8 mouse cellular contexts compared by ENCODE assay signal in the genomic region with DNA sequence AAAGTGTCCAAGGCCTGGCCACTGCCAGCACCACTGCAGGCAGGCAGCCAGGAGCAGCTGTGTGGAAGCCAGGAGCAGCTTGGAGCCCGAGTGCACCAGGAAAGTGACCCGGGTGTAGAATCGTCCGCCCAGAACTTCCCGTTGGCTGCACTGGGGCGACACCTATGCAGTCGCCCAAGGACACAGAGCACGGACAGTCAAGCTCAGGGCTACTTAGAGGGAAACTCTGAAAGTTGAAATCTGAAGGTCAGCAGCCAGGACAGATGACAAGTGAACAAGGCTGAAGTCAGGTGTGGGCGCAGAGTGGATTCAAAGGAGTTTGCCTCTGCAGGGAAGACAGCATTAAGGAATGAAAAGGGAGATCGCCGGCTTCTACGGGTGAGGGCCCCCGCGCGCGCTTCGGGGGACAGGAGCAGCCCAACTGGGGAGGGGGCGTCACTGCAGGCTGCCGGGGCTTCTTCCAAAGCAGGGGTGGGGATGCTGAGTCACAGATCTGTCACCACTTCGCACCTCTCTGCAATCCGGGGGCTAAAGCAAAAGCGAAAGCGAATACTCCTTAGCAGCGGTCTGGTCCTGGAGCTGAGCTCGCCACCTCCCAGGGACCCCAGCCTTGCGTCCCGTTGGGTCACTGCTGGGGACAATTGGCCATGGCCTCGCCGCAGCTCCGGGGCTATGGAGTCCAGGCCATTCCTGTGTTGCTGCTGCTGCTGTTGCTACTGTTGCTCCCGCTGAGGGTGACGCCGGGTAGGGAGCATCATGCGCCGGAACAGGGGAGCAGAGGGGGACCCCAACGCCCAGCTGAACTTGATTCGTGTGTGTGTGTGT. TPM values are rescaled to one million over a fixed set of nuclear protein-coding genes. Genes with fewer than 3 reads are reported as not detected.
A peak's percentile ranks its signal among the peaks of the same experiment; 100 is the strongest.
DNase-seq lines count a peak whose midpoint lies in the region; ATAC-seq and TF ChIP-seq lines count a peak whose summit lies in the region.

A gene (plus strand): TSS at position 90 of the 825 bp plus-strand sequence.

- no peak within 1 kb of the TSS for H3K27ac ChIP-seq in forebrain, postnatal 0 days (ENCODE audit: low read depth, low read length)
- H3K27ac ChIP-seq in lung, embryonic 15.5 days, result no peak within 1 kb of the TSS
- H3K27ac ChIP-seq in olfactory bulb, adult 2 months (ENCODE audit: insufficient read depth, low read depth, low read length), result peak within 1 kb of the TSS; percentile 23; the same call in 1 of the 2 replicates

- TF ChIP-seq POLR2A in olfactory bulb, adult 2 months (IDR thresholded peaks at IDR 0.05; ENCODE audit: insufficient read depth, low read depth, low read length), result no peak

- H3K4me3 ChIP-seq in forebrain, postnatal 0 days (ENCODE audit: low read depth, low read length), result peak within 1 kb of the TSS; percentile 49
- peak within 1 kb of the TSS; percentile 71 for H3K4me3 ChIP-seq in lung, embryonic 15.5 days
- H3K4me3 ChIP-seq in olfactory bulb, adult 2 months (ENCODE audit: insufficient read depth, low read depth, low read length), result peak within 1 kb of the TSS; percentile 73

- H3K9me3 ChIP-seq in forebrain, postnatal 0 days (ENCODE audit: low read length), result no peaks in the 10 kb centered on the region
- H3K9me3 ChIP-seq in lung, embryonic 15.5 days, result no peaks in the 10 kb centered on the region

- TF ChIP-seq CTCF in forebrain, postnatal 0 days (IDR thresholded peaks at IDR 0.05; ENCODE audit: low read depth), result 0 out of 2 replicates have a peak, but pooled peaks have one; percentile 2
- no peak for TF ChIP-seq CTCF in olfactory bulb, adult 2 months (IDR thresholded peaks at IDR 0.05; ENCODE audit: insufficient read depth, low read depth, low read length)

- 0 out of 2 replicates have a peak, but pooled peaks cover 4% of the 10 kb centered on the region for H3K27me3 ChIP-seq in forebrain, postnatal 0 days (ENCODE audit: insufficient read depth, low read length)
- H3K27me3 ChIP-seq in lung, embryonic 15.5 days, result no peaks in the 10 kb centered on the region; the same call in 1 of the 2 replicates

- H3K9ac ChIP-seq in forebrain, postnatal 0 days, result peak within 1 kb of the TSS; percentile 51
- peak within 1 kb of the TSS; percentile 53 for H3K9ac ChIP-seq in lung, embryonic 15.5 days

- intact Hi-C loops in heart, postnatal 25 days (cut with DNase I), result loop anchor here (5.0 kb wide), 2 partner anchors 72 to 103 kb away; a partner anchor contains a TSS

- peak; percentile 27 for DNase-seq in ES-CJ7 (ENCODE audit: low read depth, low spot score)
- peak; percentile 11 to 16 for DNase-seq in cerebellum, adult 18-20 months
- DNase-seq in forebrain, postnatal 0 days, result peak; percentile 38
- DNase-seq in heart, postnatal 25 days (ENCODE audit: low spot score), result peak; percentile 74
- DNase-seq in layer of hippocampus, adult 18-20 months (ENCODE audit: low spot score in 2 of 2), result peak; percentile 45 to 57
- DNase-seq in thymus, postnatal 0 days (ENCODE audit: low spot score), result peak; percentile 79

- peak within 1 kb of the TSS; percentile 99 for H3K4me2 ChIP-seq in forebrain, postnatal 0 days (ENCODE audit: low read depth)
- peak within 1 kb of the TSS; percentile 93 for H3K4me2 ChIP-seq in lung, embryonic 15.5 days

- 1% methylated on average over 37 of the region's 37 CpGs for WGBS in forebrain, postnatal 0 days
- under 1% methylated on average over 37 of the region's 37 CpGs for WGBS in lung, embryonic 15.5 days
- under 1% methylated on average over 37 of the region's 37 CpGs for whole genome bisulfite sequencing in olfactory bulb, adult 2 months

- peak; percentile 72 for ATAC-seq in forebrain, postnatal 0 days
- ATAC-seq in lung, embryonic 15.5 days (ENCODE audit: borderline replicate concordance, extremely low read depth, low FRiP score, low TSS enrichment), result peak; percentile 59

- peaks cover 7% of the 10 kb centered on the region; the same call in 1 of the 2 replicates for H3K4me1 ChIP-seq in forebrain, postnatal 0 days (ENCODE audit: insufficient read depth)
- H3K4me1 ChIP-seq in lung, embryonic 15.5 days, result peaks cover 14% of the 10 kb centered on the region
- peaks cover 9% of the 10 kb centered on the region for H3K4me1 ChIP-seq in olfactory bulb, adult 2 months (ENCODE audit: control insufficient read depth, insufficient read depth, low read length)

- H3K36me3 ChIP-seq in forebrain, postnatal 0 days (ENCODE audit: insufficient read depth), result no peaks in the 10 kb centered on the region
- no peaks in the 10 kb centered on the region for H3K36me3 ChIP-seq in lung, embryonic 15.5 days

RNA-seq across cellular contexts. Expression of the gene that starts here (rescaled TPM):
- 1.00 and 2.2 TPM in 2 replicates for total RNA-seq in forebrain, postnatal 0 days (2014; rRNA removed)
- polyA plus RNA-seq in forebrain, postnatal 0 days (2015; fragmentation: Nextera tagmentation; extraction: Ambion mirVana), result 0.83 and 1.3 TPM in 2 replicates
- total RNA-seq in heart, postnatal 25 days (2021), result 10 to 100 TPM; 28.6 to 37.3 TPM
- total RNA-seq in layer of hippocampus, adult 18-20 months (2021), result 1 to 10 TPM; 6.1 to 8.2 TPM
- polyA plus RNA-seq in lung, embryonic 15.5 days (2015; fragmentation: Nextera tagmentation; extraction: Ambion mirVana), result 3.1 and 4.5 TPM in 2 replicates
- polyA plus RNA-seq in olfactory bulb, adult 2 months (2012; ENCODE audit: insufficient read depth, insufficient read length, low replicate concordance, missing spikeins), result not detected in 2 replicates
- polyA plus RNA-seq in thymus, postnatal 0 days (2015; fragmentation: Nextera tagmentation; extraction: Ambion mirVana), result 33.1 and 34.2 TPM in 2 replicates

Comparison
In these comparisons a context has a peak if more than half of its experiments do, and no peak if none do; other contexts are left out.
1. DNase-seq: peak in every context shown above with its lines; median percentile 79 in thymus, postnatal 0 days; 74 in heart, postnatal 25 days; 51 in layer of hippocampus, adult 18-20 months; 38 in forebrain, postnatal 0 days; 27 in ES-CJ7; 14 in cerebellum, adult 18-20 months.